Mouse (Mus musculus): ENCODE measurements around the gene Rhobtb1. TPM values are rescaled to one million over a fixed set of nuclear protein-coding genes. Genes with fewer than 3 reads are reported as not detected.

Gene Rhobtb1
- polyA plus RNA-seq, 1 experiment from 2014 or later, result 41.5 TPM

- no peak for ATAC-seq
Measured at GRCm38 (mm10) chr10:69335195-69335536, 183.9 kb downstream of the Rhobtb1 start.

GRCm38 (mm10) chr10:69335611-69336010 is 184.4 kb downstream of the Rhobtb1 start:
- DNase-seq, result no peak
- Histone ChIP-seq H3K27ac (ENCODE audit: low read depth) (no peak overlapping the region), H3K36me3 (replicated peaks; ENCODE audit: insufficient read depth, low read length) (peaks cover 59% of the 10 kb centered on the region), H3K9me3 (ENCODE audit: low read length) (no peaks in the 10 kb centered on the region), H3K4me1 (ENCODE audit: insufficient read depth) (no peaks in the 10 kb centered on the region), H3K4me2 (ENCODE audit: low read depth, low read length) (no peak overlapping the region), H3K9ac (replicated peaks) (no peak overlapping the region), H3K4me3 (ENCODE audit: low read depth, low read length) (no peak overlapping the region), H3K27me3 (ENCODE audit: insufficient read depth, low read length) (no peaks in the 10 kb centered on the region)
- TF ChIP-seq EP300 (IDR thresholded peaks at IDR 0.05; ENCODE audit: low read depth) (no peak), CTCF (IDR thresholded peaks at IDR 0.05; ENCODE audit: low read depth) (no peak)
- no peak for ATAC-seq
- 83% methylated on average over 4 of the region's 4 CpGs for WGBS (ENCODE audit: insufficient replicate concordance)

More at GRCm38 (mm10) chr10:69335195-69335536, 183.9 kb downstream of the Rhobtb1 start:
- Histone ChIP-seq H3K4me1 (ENCODE audit: insufficient read depth) (no peaks in the 10 kb centered on the region), H3K4me2 (ENCODE audit: low read depth, low read length) (no peak overlapping the region), H3K27me3 (ENCODE audit: insufficient read depth, low read length) (no peaks in the 10 kb centered on the region), H3K36me3 (replicated peaks; ENCODE audit: insufficient read depth, low read length) (peaks cover 55% of the 10 kb centered on the region), H3K27ac (ENCODE audit: low read depth) (no peak overlapping the region), H3K9ac (replicated peaks) (no peak overlapping the region), H3K9me3 (ENCODE audit: low read length) (no peaks in the 10 kb centered on the region), H3K4me3 (ENCODE audit: low read depth, low read length) (no peak overlapping the region)
- TF ChIP-seq CTCF (IDR thresholded peaks at IDR 0.05; ENCODE audit: low read depth) (no peak), EP300 (IDR thresholded peaks at IDR 0.05; ENCODE audit: low read depth) (no peak)
- WGBS (ENCODE audit: insufficient replicate concordance), result 80% methylated on average over 7 of the region's 7 CpGs
- DNase-seq, result no peak

DNA sequence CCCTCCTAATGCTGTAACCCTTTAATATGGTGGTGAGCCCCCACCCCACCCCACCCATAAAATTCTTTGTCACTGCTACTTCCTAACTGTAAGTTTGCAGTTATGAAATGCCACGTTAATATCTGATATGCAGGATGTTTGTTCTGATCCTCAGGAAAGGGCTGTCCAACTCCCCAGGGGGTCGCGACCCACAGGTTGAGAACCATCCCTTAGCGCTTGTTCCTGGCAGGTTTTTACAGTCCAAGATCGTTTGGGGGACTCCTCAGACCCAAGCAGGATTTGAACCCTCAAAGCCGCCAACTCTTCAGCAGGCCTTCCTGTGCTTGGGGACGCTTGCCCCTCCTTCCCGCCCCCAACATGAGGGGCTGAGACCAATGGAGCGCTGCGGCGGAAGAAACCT is 185.0 kb downstream of the Rhobtb1 start:
- no peak overlapping the region for H3K4me2 ChIP-seq (ENCODE audit: low read depth, low read length)
- H3K4me3 ChIP-seq (ENCODE audit: low read depth, low read length), result no peak overlapping the region
- peaks cover 63% of the 10 kb centered on the region for H3K36me3 ChIP-seq (replicated peaks; ENCODE audit: insufficient read depth, low read length)
- no peaks in the 10 kb centered on the region for H3K27me3 ChIP-seq (ENCODE audit: insufficient read depth, low read length)
- 90% methylated on average over 11 of the region's 11 CpGs for WGBS (ENCODE audit: insufficient replicate concordance)
- H3K9ac ChIP-seq (replicated peaks), result no peak overlapping the region
- DNase-seq (no peak), ATAC-seq (no peak)
- H3K27ac ChIP-seq (ENCODE audit: low read depth), result no peak overlapping the region
- H3K9me3 ChIP-seq (ENCODE audit: low read length), result no peaks in the 10 kb centered on the region
- H3K4me1 ChIP-seq (ENCODE audit: insufficient read depth), result no peaks in the 10 kb centered on the region
- no peak for TF ChIP-seq EP300 (IDR thresholded peaks at IDR 0.05; ENCODE audit: low read depth)
- no peak for TF ChIP-seq CTCF (IDR thresholded peaks at IDR 0.05; ENCODE audit: low read depth)

- Histone ChIP-seq H3K4me2 (ENCODE audit: low read depth, low read length) (no peak overlapping the region), H3K27me3 (ENCODE audit: insufficient read depth, low read length) (no peaks in the 10 kb centered on the region), H3K4me3 (ENCODE audit: low read depth, low read length) (no peak overlapping the region), H3K27ac (ENCODE audit: low read depth) (no peak overlapping the region), H3K9ac (replicated peaks) (no peak overlapping the region), H3K4me1 (ENCODE audit: insufficient read depth) (0 out of 2 replicates have a peak, but pooled peaks cover 6% of the 10 kb centered on the region), H3K9me3 (ENCODE audit: low read length) (no peaks in the 10 kb centered on the region), H3K36me3 (replicated peaks; ENCODE audit: insufficient read depth, low read length) (peaks cover 95% of the 10 kb centered on the region)
- no peak for TF ChIP-seq EP300 (IDR thresholded peaks at IDR 0.05; ENCODE audit: low read depth)
- no peak for TF ChIP-seq CTCF (IDR thresholded peaks at IDR 0.05; ENCODE audit: low read depth)
- 95% methylated on average over 6 of the region's 6 CpGs for WGBS (ENCODE audit: insufficient replicate concordance)
- DNase-seq (no peak), ATAC-seq (no peak)
Measured at GRCm38 (mm10) chr10:69340001-69340400, 188.8 kb downstream of the Rhobtb1 start.

Other genes with a start within 250 kb of the Rhobtb1 start
- 0.89 and 1.2 TPM in 2 replicates for gene A930033H14Rik, start 61.7 kb downstream of the Rhobtb1 start, polyA plus RNA-seq (2015; fragmentation: Nextera tagmentation; extraction: Ambion mirVana)
- gene Cdk1, start 201.5 kb downstream of the Rhobtb1 start, polyA plus RNA-seq (2015; fragmentation: Nextera tagmentation; extraction: Ambion mirVana), result 153 and 171 TPM in 2 replicates
- 7.1 and 7.6 TPM in 2 replicates for gene Ank3, start 247.3 kb downstream of the Rhobtb1 start, polyA plus RNA-seq (2015; fragmentation: Nextera tagmentation; extraction: Ambion mirVana)